Mouse (Mus musculus) thymus, adult 2 months (tissue): Measurements from ENCODE around the gene Apoc2.

Experiments
- CTCF ChIP-seq: fragments of 200-500 bp; IDR thresholded peaks from 2 replicates; pipeline ENCODE4 v1.5.1; 2012; ENCODE audit warnings: mild to moderate bottlenecking, control low read depth, low read length, moderate library complexity, borderline replicate concordance; ENCODE audit not compliant: control insufficient read depth, poor library complexity, insufficient read depth; ENCODE audit errors: extremely low read depth
- POLR2A ChIP-seq: fragments of 200-500 bp; IDR thresholded peaks from 2 replicates; pipeline ENCODE4 v1.6.1; 2012; ENCODE audit warnings: mild to moderate bottlenecking, low read length, control low read depth, moderate library complexity; ENCODE audit not compliant: control insufficient read depth, poor library complexity, insufficient read depth; ENCODE audit errors: extremely low read depth

- no peak for TF ChIP-seq CTCF
- no peak for TF ChIP-seq POLR2A
Observed at GRCm38 (mm10) chr7:19676662-19677061, 1.1 kb downstream of the Apoc2 start.
